Mouse (Mus musculus) liver, embryonic 12.5 days (tissue): Measurements from ENCODE around the gene 1700017B05Rik. TPM values are rescaled to one million over a fixed set of nuclear protein-coding genes. Genes with fewer than 3 reads are reported as not detected.

Source experiments
- ATAC-seq: fragments of 200-750 bp; cut with Nextera tagmentation; 2 replicates; pipeline ENCODE4 v1.8.0; 2017; ENCODE audit warnings: moderate number of reproducible peaks, mild to moderate bottlenecking, moderate library complexity
- H3K27ac ChIP-seq: fragments of 300-500 bp; sonication (generic); 2 replicates; pipeline ENCODE4 v1.5.1; 2016; ENCODE audit warnings: mild to moderate bottlenecking
- H3K27me3 ChIP-seq: fragments of 300-500 bp; sonication (generic); replicated peaks from 2 replicates; pipeline ENCODE4 v1.6.1; 2016; ENCODE audit warnings: mild to moderate bottlenecking, moderate library complexity
- H3K36me3 ChIP-seq: fragments of 300-500 bp; sonication (generic); 2 replicates; pipeline ENCODE4 v1.6.1; 2016; ENCODE audit warnings: mild to moderate bottlenecking, moderate library complexity
- H3K4me1 ChIP-seq: fragments of 300-500 bp; sonication (generic); 2 replicates; pipeline ENCODE4 v1.6.1; 2016
- H3K4me2 ChIP-seq: fragments of 300-500 bp; sonication (generic); 2 replicates; pipeline ENCODE4 v1.6.1; 2016; ENCODE audit warnings: mild to moderate bottlenecking, moderate library complexity
- H3K4me3 ChIP-seq: fragments of 300-500 bp; sonication (generic); 2 replicates; pipeline ENCODE4 v1.5.1; 2016; ENCODE audit warnings: mild to moderate bottlenecking, moderate library complexity
- H3K9ac ChIP-seq: fragments of 300-500 bp; sonication (generic); 2 replicates; pipeline ENCODE4 v1.6.1; 2016; ENCODE audit warnings: mild to moderate bottlenecking, moderate library complexity
- H3K9me3 ChIP-seq: fragments of 300-500 bp; sonication (generic); replicated peaks from 2 replicates; pipeline ENCODE4 v1.6.1; 2016; ENCODE audit warnings: mild to moderate bottlenecking, moderate library complexity
- WGBS: fragments of 180-500 bp; shearing (Covaris S2); methylation state at CpG from one replicate; pipeline ENCODE4 v1.1.7; 2016; ENCODE audit not compliant: insufficient replicate concordance; 5-methylcytosine and 5-hydroxymethylcytosine counted together
- polyA plus RNA-seq: library from polyadenylated mRNA; unstranded; fragments of >200 nt; fragmentation: Nextera tagmentation; extraction: Ambion mirVana; gene quantifications from 2 replicates; pipeline ENCODE4 v1.2.1, GENCODE M21; 2016

Gene 1700017B05Rik
- polyA plus RNA-seq, 1 experiment from 2014 or later: 23.4 TPM

- WGBS: 57% methylated on average over 5 of the region's 5 CpGs
- no peaks in the 10 kb centered on the region for H3K9me3 ChIP-seq
- H3K4me1 ChIP-seq: no peaks in the 10 kb centered on the region
- H3K27ac ChIP-seq: no peak overlapping the region
- no peak overlapping the region for H3K4me3 ChIP-seq
- H3K9ac ChIP-seq: no peak overlapping the region
- H3K4me2 ChIP-seq: no peak overlapping the region
- peaks cover 44% of the 10 kb centered on the region for H3K27me3 ChIP-seq
- no peaks in the 10 kb centered on the region for H3K36me3 ChIP-seq
- no peak for ATAC-seq
Measured at GRCm38 (mm10) chr9:57241111-57241510, 21.3 kb downstream of the 1700017B05Rik start.

- ATAC-seq: no peak
- H3K4me3 ChIP-seq: no peak overlapping the region
- H3K27me3 ChIP-seq: peaks cover 39% of the 10 kb centered on the region
- 64% methylated on average over 2 of the region's 2 CpGs for WGBS
- H3K9ac ChIP-seq: no peak overlapping the region
- no peak overlapping the region for H3K4me2 ChIP-seq
- no peak overlapping the region for H3K27ac ChIP-seq
- H3K4me1 ChIP-seq: peaks cover 11% of the 10 kb centered on the region
- H3K36me3 ChIP-seq: no peaks in the 10 kb centered on the region
- no peaks in the 10 kb centered on the region for H3K9me3 ChIP-seq
Measured at GRCm38 (mm10) chr9:57238220-57238619, 24.2 kb downstream of the 1700017B05Rik start.

GRCm38 (mm10) chr9:57237705-57238104 lies 24.7 kb downstream of the 1700017B05Rik start:
- Histone ChIP-seq H3K27ac (no peak overlapping the region), H3K36me3 (no peaks in the 10 kb centered on the region), H3K4me1 (peaks cover 16% of the 10 kb centered on the region), H3K4me2 (no peak overlapping the region), H3K9ac (no peak overlapping the region), H3K9me3 (no peaks in the 10 kb centered on the region), H3K4me3 (no peak overlapping the region), H3K27me3 (peaks cover 35% of the 10 kb centered on the region)
- WGBS: 60% methylated on average over 5 of the region's 5 CpGs
- ATAC-seq: no peak

GRCm38 (mm10) chr9:57236256-57236655 lies 26.2 kb downstream of the 1700017B05Rik start, which contains the start of gene Trcg1:
TSS of gene Trcg1 (plus strand) at chr9:57236556.
- Histone ChIP-seq H3K4me1 (peaks cover 29% of the 10 kb centered on the region), H3K36me3 (no peaks in the 10 kb centered on the region), H3K4me3 (no peak within 1 kb of the TSS), H3K27ac (no peak within 1 kb of the TSS), H3K9me3 (no peaks in the 10 kb centered on the region), H3K4me2 (no peak within 1 kb of the TSS), H3K9ac (no peak within 1 kb of the TSS), H3K27me3 (peaks cover 20% of the 10 kb centered on the region)
- WGBS: 58% methylated on average over 2 of the region's 2 CpGs
- ATAC-seq: no peak

GRCm38 (mm10) chr9:57233767-57234166 lies 28.6 kb downstream of the 1700017B05Rik start:
- WGBS: 64% methylated on average over 3 of the region's 3 CpGs
- H3K4me2 ChIP-seq: no peak overlapping the region
- no peaks in the 10 kb centered on the region for H3K9me3 ChIP-seq
- no peaks in the 10 kb centered on the region for H3K36me3 ChIP-seq
- H3K27me3 ChIP-seq: 0 out of 2 replicates have a peak, but pooled peaks cover 4% of the 10 kb centered on the region
- H3K4me1 ChIP-seq: peaks cover 43% of the 10 kb centered on the region
- no peak overlapping the region for H3K4me3 ChIP-seq
- ATAC-seq: no peak
- no peak overlapping the region for H3K9ac ChIP-seq
- no peak overlapping the region for H3K27ac ChIP-seq

GRCm38 (mm10) chr9:57233142-57233541 lies 29.3 kb downstream of the 1700017B05Rik start:
- ATAC-seq: peak; percentile 76
- Histone ChIP-seq H3K4me2 (no peak overlapping the region), H3K9ac (no peak overlapping the region), H3K4me3 (no peak overlapping the region), H3K9me3 (no peaks in the 10 kb centered on the region), H3K4me1 (peaks cover 43% of the 10 kb centered on the region), H3K27me3 (peaks cover 8% of the 10 kb centered on the region; the same call in 1 of the 2 replicates), H3K36me3 (no peaks in the 10 kb centered on the region), H3K27ac (no peak overlapping the region)
- WGBS: 17% methylated on average over 6 of the region's 6 CpGs

GRCm38 (mm10) chr9:57232341-57232940 lies 30.0 kb downstream of the 1700017B05Rik start:
- no peak overlapping the region for H3K27ac ChIP-seq
- H3K9ac ChIP-seq: no peak overlapping the region
- peaks cover 43% of the 10 kb centered on the region for H3K4me1 ChIP-seq
- WGBS: 74% methylated on average over 5 of the region's 5 CpGs
- H3K4me2 ChIP-seq: no peak overlapping the region
- H3K4me3 ChIP-seq: no peak overlapping the region
- peaks cover 11% of the 10 kb centered on the region for H3K27me3 ChIP-seq
- no peaks in the 10 kb centered on the region for H3K9me3 ChIP-seq
- ATAC-seq: no peak
- H3K36me3 ChIP-seq: no peaks in the 10 kb centered on the region

GRCm38 (mm10) chr9:57231536-57232255 lies 30.7 kb downstream of the 1700017B05Rik start:
- ATAC-seq: no peak
- Histone ChIP-seq H3K4me2 (no peak overlapping the region), H3K9ac (no peak overlapping the region), H3K4me1 (peaks cover 43% of the 10 kb centered on the region), H3K27me3 (peaks cover 14% of the 10 kb centered on the region), H3K4me3 (no peak overlapping the region), H3K36me3 (no peaks in the 10 kb centered on the region), H3K27ac (no peak overlapping the region), H3K9me3 (no peaks in the 10 kb centered on the region)
- WGBS: 46% methylated on average over 8 of the region's 8 CpGs

- H3K27ac ChIP-seq: no peak overlapping the region
- ATAC-seq: no peak
- 73% methylated on average over 9 of the region's 9 CpGs for WGBS
Measured at GRCm38 (mm10) chr9:57230146-57230783, 32.1 kb downstream of the 1700017B05Rik start.

GRCm38 (mm10) chr9:57229726-57230125 lies 32.7 kb downstream of the 1700017B05Rik start:
- H3K4me3 ChIP-seq: no peak overlapping the region
- 63% methylated on average over 4 of the region's 4 CpGs for WGBS
- no peak overlapping the region for H3K27ac ChIP-seq
- H3K27me3 ChIP-seq: peaks cover 14% of the 10 kb centered on the region
- H3K9me3 ChIP-seq: no peaks in the 10 kb centered on the region
- no peak overlapping the region for H3K4me2 ChIP-seq
- ATAC-seq: no peak
- H3K9ac ChIP-seq: no peak overlapping the region
- H3K36me3 ChIP-seq: no peaks in the 10 kb centered on the region
- H3K4me1 ChIP-seq: peaks cover 53% of the 10 kb centered on the region

More at GRCm38 (mm10) chr9:57230146-57230783, 32.1 kb downstream of the 1700017B05Rik start:
- peaks cover 53% of the 10 kb centered on the region for H3K4me1 ChIP-seq
- no peak overlapping the region for H3K9ac ChIP-seq
- H3K27me3 ChIP-seq: peaks cover 14% of the 10 kb centered on the region
- H3K36me3 ChIP-seq: no peaks in the 10 kb centered on the region
- no peaks in the 10 kb centered on the region for H3K9me3 ChIP-seq
- no peak overlapping the region for H3K4me2 ChIP-seq
- H3K4me3 ChIP-seq: no peak overlapping the region

GRCm38 (mm10) chr9:57228186-57228585 lies 34.2 kb downstream of the 1700017B05Rik start:
- Histone ChIP-seq H3K9ac (no peak overlapping the region), H3K4me3 (no peak overlapping the region), H3K27ac (no peak overlapping the region), H3K36me3 (no peaks in the 10 kb centered on the region), H3K4me2 (no peak overlapping the region), H3K9me3 (no peaks in the 10 kb centered on the region), H3K27me3 (peaks cover 14% of the 10 kb centered on the region), H3K4me1 (peaks cover 42% of the 10 kb centered on the region)
- WGBS: 31% methylated on average over 4 of the region's 4 CpGs
- ATAC-seq: no peak

- no peak overlapping the region for H3K9ac ChIP-seq
- H3K9me3 ChIP-seq: no peaks in the 10 kb centered on the region
- H3K4me3 ChIP-seq: no peak overlapping the region
- peaks cover 32% of the 10 kb centered on the region for H3K4me1 ChIP-seq
- WGBS: 62% methylated on average over 5 of the region's 5 CpGs
- no peak for ATAC-seq
- H3K4me2 ChIP-seq: no peak overlapping the region
- no peak overlapping the region for H3K27ac ChIP-seq
- peaks cover 14% of the 10 kb centered on the region for H3K27me3 ChIP-seq
- no peaks in the 10 kb centered on the region for H3K36me3 ChIP-seq
Measured at GRCm38 (mm10) chr9:57227203-57227602, 35.2 kb downstream of the 1700017B05Rik start.
